Mouse (Mus musculus) G1E (cell line): ENCODE results near the gene Ubp1.

Experiments
- CTCF ChIP-seq: IDR thresholded peaks from 2 replicates; pipeline ENCODE4 v1.5.1; 2012; ENCODE audit warnings: low read depth, low read length, inconsistent platforms, mixed read lengths
- GATA1 ChIP-seq: IDR thresholded peaks from 2 replicates; pipeline ENCODE4 v1.6.1; 2012; ENCODE audit warnings: borderline replicate concordance, low read length, inconsistent platforms, mixed read lengths
- GATA2 ChIP-seq: IDR thresholded peaks from 2 replicates; pipeline ENCODE4 v1.6.1; 2012; ENCODE audit warnings: low read depth, low read length, inconsistent platforms, borderline replicate concordance
- TAL1 ChIP-seq: conservative IDR thresholded peaks from 2 replicates; pipeline ENCODE4 v1.6.1; 2012; ENCODE audit warnings: low read depth, low read length, inconsistent platforms, mixed read lengths

- no peak for TF ChIP-seq CTCF
- TF ChIP-seq GATA1, result no peak
- TF ChIP-seq GATA2, result no peak
- no peak for TF ChIP-seq TAL1
Measured at GRCm38 (mm10) chr9:113932501-113932900, 1.8 kb downstream of the Ubp1 start.
